Mouse (Mus musculus) ZHBTc4 (cell line): ENCODE measurements at regions not wholly inside any gene's neighbourhood (a gene's known extent, or its start where the extent isn't known, plus 50 kb on each side); places are given as distances from the start of the nearest gene placed in this dataset.

Experiments
- DNase-seq: peaks from one replicate; pipeline ENCODE4 v3.0.0-alpha.2; 2011; ENCODE audit warnings: low read depth, low spot score

- DNase-seq = peak; percentile 53
Measured at GRCm38 (mm10) chr9:61135263-61135882, 236.8 kb upstream of the Tle3 start.

DNA sequence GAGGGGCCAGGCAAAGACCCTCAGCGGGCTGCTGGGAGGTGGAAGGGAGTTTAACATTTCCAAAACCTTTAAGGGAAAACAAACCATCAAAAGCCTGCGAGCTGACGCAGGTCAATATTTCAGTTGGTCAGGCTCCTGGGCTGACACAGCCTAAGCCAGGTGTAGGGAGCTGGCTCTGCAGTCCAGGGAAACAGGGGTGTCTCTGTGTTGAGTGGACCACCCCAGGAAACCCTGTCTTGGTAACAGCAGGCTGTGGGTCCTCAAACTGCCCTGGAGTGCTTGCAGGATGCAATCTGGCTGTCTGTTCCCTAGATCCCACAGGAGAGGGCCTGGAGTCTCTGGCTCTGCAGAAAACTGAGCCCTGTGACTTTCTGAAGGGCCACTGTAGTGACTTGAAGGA is 236.2 kb upstream of the Tle3 start:
- DNase-seq = no peak

DNA sequence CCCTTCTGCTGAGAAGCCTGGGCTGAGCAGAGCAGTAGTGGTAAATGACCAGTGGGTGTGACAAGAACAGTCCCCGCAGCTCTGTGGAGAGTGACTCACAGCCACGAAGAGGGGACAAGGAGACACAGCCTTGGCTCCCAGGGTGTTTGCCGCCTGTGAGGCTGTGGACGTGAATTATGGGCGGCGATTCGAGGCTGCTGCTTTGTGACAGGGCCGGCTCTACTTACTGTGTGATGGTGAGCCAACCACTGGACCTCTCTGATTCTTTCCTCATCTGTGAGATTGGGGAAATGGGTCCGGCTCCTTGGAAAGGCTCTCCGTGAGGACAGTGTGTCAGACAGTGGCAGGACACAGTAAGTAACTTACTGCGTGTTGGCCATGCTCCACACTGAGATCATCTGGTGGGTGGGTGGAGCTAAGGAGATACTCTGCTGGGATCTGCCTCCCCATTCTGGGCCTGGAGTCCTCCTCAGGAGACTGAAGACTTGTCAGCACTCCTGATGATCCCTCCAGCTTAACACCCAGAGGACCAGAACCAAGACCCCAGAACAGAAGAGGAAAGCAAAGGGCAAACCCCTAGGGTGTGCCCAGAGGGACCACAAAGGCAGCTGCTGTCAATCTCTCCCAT is 233.3 kb upstream of the Tle3 start:
- DNase-seq = no peak

DNA sequence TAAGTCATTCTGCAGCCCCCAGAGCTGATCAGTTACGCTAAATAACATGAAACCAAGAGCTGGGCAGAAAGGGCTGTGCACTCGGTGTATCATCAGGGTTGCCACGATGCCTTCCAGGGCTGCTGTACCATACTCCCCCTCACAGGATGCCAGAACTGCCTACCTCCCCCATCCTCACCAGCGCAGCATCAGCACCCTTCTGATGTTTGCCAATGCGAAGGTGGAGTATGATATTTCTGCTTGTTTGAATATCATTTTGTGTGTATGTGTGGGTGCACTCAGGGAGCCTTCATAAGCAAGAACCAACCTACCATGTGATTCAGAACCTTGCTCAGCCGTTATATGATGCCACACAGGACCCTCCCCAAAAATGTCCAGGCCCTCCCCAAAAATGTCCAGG is 229.1 kb upstream of the Tle3 start:
- no peak for DNase-seq

- no peak for DNase-seq
Measured at GRCm38 (mm10) chr9:61144685-61145318, 227.4 kb upstream of the Tle3 start.

- no peak for DNase-seq
Measured at GRCm38 (mm10) chr9:61145738-61146137, 226.4 kb upstream of the Tle3 start.

DNA sequence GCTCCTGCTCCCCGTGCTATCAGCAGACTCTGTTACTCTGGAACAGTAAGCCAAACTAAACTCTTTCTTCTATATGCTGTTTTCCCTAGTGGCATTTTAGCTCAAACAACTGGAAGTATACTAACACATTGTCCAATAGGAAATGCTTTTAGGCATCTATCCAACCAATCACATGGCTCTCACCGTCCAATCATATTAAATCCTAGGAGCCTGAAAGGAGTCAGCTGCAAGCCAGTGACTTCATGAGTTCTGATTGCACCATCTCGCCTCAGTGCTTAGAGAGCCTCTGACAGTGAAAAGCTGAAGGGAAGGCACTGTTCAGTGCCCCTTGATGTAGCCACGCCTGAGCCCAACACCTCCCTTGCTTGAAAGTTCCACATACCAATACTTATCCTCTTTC is 221.0 kb upstream of the Tle3 start:
- peak; percentile 24 for DNase-seq

GRCm38 (mm10) chr9:61151901-61152337 is 220.2 kb upstream of the Tle3 start:
- DNase-seq = no peak

DNA sequence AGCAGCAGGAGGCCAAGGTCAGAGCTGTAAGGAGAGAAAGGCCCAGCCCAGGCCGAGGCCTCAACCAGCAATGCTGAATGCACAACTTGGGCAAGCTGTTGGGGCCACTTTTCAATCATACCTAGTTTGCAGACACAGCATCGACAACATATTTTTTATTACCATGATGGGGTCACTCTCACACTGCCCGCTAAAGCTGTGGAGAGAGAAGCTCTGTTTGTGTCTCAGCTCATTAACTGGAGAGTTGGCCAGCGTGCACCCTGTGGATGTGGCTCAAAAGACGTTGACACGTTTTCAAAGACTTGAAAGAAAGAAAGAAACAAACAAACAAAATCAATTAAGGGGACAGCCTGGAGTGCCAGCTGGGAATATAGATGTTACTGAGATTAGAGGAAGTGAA is 217.4 kb upstream of the Tle3 start:
- no peak for DNase-seq

DNA sequence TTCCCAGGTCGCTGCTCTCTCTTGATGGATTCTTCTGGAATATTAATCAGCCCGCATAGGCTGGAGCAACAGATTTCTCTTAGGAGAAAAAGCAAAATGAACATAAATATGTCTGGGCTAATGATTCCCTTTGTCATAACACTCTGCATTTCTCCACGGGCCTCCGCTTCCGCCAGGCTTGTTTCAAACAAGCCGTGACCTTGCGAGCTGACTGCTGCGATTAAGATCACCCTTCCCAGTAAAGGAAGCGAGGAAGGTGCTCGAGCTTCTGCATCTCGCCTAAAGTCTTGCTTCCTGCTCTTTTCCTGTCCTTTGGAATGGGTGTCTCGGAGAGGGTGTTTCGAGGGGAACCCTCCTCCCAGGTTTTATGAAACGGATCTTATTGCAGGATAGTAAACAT is 216.3 kb upstream of the Tle3 start:
- peak; percentile 45 for DNase-seq

DNA sequence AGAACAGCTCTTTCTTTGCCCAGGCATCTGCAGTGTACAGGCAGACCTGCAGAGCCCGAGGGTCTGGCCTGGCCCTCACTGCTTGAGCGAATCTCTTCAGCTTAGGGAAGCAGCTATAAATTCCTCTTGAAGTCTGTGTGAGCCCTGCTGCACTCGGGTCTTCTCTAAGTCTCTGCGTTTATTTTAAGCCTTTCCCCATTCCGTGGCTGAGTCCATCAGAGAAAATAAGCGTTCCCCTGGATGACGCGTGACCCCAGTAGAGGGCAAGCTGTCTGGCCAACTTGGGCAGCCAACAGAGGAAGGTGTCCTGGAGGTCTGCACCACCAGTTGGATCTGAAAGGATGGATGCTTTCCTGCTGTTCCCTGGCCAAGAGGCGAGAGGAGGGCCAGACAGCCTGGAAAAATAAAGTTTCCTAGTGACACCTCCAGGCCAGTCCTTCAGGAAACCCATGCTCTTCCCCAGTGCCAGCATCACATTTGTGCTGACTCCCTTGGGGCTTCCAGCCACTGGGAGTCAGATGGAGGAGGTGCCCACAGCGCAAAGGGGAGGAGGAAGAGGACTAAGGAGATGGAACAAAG is 213.9 kb upstream of the Tle3 start:
- DNase-seq = no peak

DNA sequence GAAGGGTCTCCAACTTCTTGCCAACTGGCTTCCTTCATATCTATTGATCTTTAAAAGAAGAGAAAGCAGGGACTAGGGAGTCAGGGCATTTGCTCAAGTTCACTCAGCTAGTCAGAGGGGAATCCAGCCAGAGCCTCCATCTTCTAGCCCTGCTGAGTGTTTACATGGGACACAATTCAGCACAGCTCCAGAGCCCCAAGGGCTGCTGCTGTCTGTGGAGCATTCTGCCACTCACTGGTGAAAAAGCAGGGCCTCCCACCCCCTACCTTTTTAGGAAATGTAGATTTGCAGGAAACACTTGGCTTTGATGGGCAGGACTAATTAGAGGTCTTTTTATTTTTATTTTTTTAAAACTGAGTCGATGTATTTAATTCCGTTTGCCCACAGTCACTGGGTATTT is 213.0 kb upstream of the Tle3 start:
- DNase-seq = no peak

- no peak for DNase-seq
Measured at GRCm38 (mm10) chr9:61159616-61160015, 212.6 kb upstream of the Tle3 start.

- DNase-seq = no peak
Measured at GRCm38 (mm10) chr9:61162884-61163283, 209.3 kb upstream of the Tle3 start.

- DNase-seq = no peak
Measured at GRCm38 (mm10) chr9:61163671-61164288, 208.4 kb upstream of the Tle3 start.

DNA sequence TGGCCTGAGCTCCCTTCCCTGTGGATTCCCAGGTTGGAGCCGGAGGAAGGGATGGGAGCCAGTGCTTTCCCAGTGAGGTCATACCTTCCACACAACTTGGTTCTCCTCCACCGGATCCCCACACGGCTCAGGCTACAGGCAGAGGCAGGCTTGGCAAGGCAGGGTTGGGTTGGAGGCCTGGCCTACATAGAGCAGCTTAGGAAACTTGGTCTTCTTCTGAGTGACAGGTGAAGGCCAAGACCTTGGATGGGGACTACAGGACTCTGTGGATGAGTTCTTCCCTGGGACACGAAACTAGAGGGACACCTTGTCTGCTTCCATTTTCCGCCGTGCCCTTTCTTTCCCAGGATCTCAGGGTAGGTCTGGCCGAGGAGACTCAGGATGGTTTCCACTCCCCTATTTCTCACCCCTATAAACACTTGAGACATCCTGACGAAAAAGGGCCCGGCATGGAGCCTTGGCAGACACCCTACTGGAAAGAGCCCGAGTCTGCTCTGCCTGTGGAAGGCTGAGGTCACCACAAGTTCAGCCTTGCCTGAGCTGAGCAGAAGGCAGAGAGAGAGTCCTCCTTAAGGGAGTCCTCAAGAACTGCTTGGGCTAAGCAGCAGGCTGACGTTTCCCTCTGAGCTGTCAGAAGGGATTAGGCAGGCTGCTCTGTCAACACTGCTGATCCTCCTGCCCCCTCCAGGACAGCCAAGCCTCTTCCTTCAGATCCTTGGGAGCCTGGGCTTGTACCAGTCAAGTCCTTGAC is 207.5 kb upstream of the Tle3 start:
- no peak for DNase-seq

DNA sequence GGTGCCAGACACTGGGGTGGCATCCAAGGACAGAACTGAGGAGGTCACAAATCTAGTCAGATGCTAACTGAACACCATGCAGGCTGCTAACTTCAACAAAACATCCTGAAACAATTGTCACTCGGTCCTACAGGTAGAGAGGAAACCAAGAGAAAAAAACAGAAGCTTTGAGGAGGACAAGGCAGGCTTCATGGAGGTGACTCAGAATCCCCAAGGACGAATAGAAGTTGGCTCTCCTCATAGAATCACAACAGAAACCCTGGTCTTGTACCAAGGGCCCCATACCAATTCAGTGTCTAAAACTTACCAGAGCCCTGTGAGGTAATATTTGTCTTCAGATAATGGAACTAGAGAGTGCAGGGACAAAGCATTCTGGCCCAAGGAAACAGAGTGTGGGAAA is 206.1 kb upstream of the Tle3 start:
- no peak for DNase-seq

GRCm38 (mm10) chr9:61167097-61167842 is 204.9 kb upstream of the Tle3 start:
- DNase-seq = no peak

DNA sequence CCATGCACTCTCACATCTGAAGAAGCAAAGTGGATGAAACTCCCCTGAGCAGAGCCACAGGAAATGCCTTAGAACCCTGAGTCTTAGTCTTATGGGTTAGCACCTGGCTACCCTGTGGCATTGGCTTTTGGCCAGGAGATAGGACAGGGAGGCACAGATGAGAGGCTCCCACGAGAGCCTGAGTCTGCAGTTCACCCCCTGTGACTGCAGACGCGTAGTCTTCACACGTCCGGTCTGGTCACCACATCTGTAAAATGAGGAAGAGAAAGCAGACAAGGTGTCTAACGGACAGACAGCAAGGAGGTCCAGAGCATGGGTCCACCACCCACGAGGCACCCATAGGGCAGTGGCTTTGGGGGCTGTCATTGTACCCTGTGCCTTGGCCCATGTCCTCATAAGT is 203.2 kb upstream of the Tle3 start:
- no peak for DNase-seq

DNA sequence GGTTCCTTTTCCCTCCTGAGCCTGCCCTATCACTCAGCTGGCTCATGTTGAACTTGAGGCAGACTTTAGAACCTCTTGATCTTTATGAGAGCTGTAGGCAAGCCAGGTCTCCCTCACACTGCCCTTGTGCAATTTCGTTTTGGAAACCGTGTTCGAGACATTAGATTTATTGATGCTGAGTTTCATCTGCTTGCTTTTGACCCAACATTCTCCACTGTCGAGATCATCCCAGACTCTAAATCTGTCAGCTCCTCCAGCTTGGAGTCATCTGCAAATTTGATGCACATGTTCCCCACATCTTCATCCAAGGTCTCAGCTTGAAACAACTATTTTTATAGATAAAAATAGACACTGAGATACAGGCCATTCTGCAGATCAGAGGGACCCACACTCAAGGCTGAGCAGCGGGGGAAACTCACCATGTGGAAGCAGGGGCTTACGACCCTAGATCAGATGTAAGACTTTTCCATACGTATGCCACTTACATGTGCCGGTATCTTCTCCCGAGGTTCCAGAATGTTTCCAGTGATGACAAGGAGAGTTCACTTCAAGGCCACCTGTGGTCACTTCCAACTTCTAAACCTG is 202.6 kb upstream of the Tle3 start:
- no peak for DNase-seq

GRCm38 (mm10) chr9:61170921-61171320 is 201.2 kb upstream of the Tle3 start:
- DNase-seq = no peak
